Mouse (Mus musculus) midbrain, embryonic 16.5 days (tissue): Measurements from ENCODE around the gene Natd1. TPM values are rescaled to one million over a fixed set of nuclear protein-coding genes. Genes with fewer than 3 reads are reported as not detected.

Source experiments
- ATAC-seq: fragments of 200-750 bp; cut with Nextera tagmentation; 2 replicates; pipeline ENCODE4 v1.8.0; 2017; ENCODE audit warnings: moderate TSS enrichment
- H3K27ac ChIP-seq: fragments of 300-500 bp; sonication (generic); 2 replicates; pipeline ENCODE4 v1.5.1; 2014; ENCODE audit warnings: mild to moderate bottlenecking, low read length, mixed read lengths
- H3K27me3 ChIP-seq: fragments of 300-500 bp; sonication (generic); 2 replicates; pipeline ENCODE4 v1.6.1; 2014; ENCODE audit warnings: low read depth, low read length, mixed read lengths; ENCODE audit not compliant: control insufficient read depth, insufficient read depth
- H3K36me3 ChIP-seq: fragments of 300-500 bp; sonication (generic); 2 replicates; pipeline ENCODE4 v1.6.1; 2014; ENCODE audit warnings: mild to moderate bottlenecking, low read length, moderate library complexity, mixed read lengths; ENCODE audit not compliant: control insufficient read depth, insufficient read depth
- H3K4me1 ChIP-seq: fragments of 300-500 bp; sonication (generic); 2 replicates; pipeline ENCODE4 v1.6.1; 2014; ENCODE audit warnings: mild to moderate bottlenecking, low read length, mixed read lengths; ENCODE audit not compliant: control insufficient read depth, insufficient read depth
- H3K4me2 ChIP-seq: fragments of 300-500 bp; sonication (generic); 2 replicates; pipeline ENCODE4 v1.6.1; 2014; ENCODE audit warnings: mild to moderate bottlenecking, low read length, mixed read lengths
- H3K4me3 ChIP-seq: fragments of 300-500 bp; sonication (generic); 2 replicates; pipeline ENCODE4 v1.5.1; 2014; ENCODE audit warnings: low read depth, mild to moderate bottlenecking, low read length, moderate library complexity, mixed read lengths
- H3K9ac ChIP-seq: fragments of 300-500 bp; sonication (generic); 2 replicates; pipeline ENCODE4 v1.6.1; 2014; ENCODE audit warnings: low read depth, low read length, mixed read lengths
- H3K9me3 ChIP-seq: fragments of 300-500 bp; sonication (generic); replicated peaks from 2 replicates; pipeline ENCODE4 v1.6.1; 2014; ENCODE audit warnings: mild to moderate bottlenecking, low read length, mixed read lengths; ENCODE audit not compliant: control insufficient read depth, poor library complexity, severe bottlenecking
- WGBS: fragments of 180-500 bp; shearing (Covaris S2); extraction: QIAGEN DNeasy Blood & Tissue Kit; methylation state at CpG from one replicate; pipeline ENCODE4 v1.1.7; 2014; 5-methylcytosine and 5-hydroxymethylcytosine counted together
- polyA plus RNA-seq: library from polyadenylated mRNA; unstranded; fragments of >200 nt; fragmentation: Nextera tagmentation; extraction: Ambion mirVana; gene quantifications from 2 replicates; pipeline ENCODE4 v1.2.1, GENCODE M21; 2015

Natd1 gene
- polyA plus RNA-seq, 1 experiment from 2014 or later, result 26.5 TPM

- Histone ChIP-seq H3K9me3 (no peaks in the 10 kb centered on the region), H3K4me2 (no peak overlapping the region), H3K27ac (no peak overlapping the region), H3K4me1 (0 out of 2 replicates have a peak, but pooled peaks cover 2% of the 10 kb centered on the region), H3K36me3 (peaks cover 21% of the 10 kb centered on the region), H3K4me3 (no peak overlapping the region), H3K9ac (no peak overlapping the region), H3K27me3 (no peaks in the 10 kb centered on the region)
- no peak for ATAC-seq
- 93% methylated on average over 3 of the region's 3 CpGs for WGBS
Measured at GRCm38 (mm10) chr11:60952362-60952761, 37.8 kb upstream of the Natd1 start.

GRCm38 (mm10) chr11:60951896-60952295 is 37.3 kb upstream of the Natd1 start:
- Histone ChIP-seq H3K27ac (no peak overlapping the region), H3K9me3 (no peaks in the 10 kb centered on the region), H3K4me3 (no peak overlapping the region), H3K9ac (no peak overlapping the region), H3K4me2 (no peak overlapping the region), H3K27me3 (no peaks in the 10 kb centered on the region), H3K4me1 (0 out of 2 replicates have a peak, but pooled peaks cover 2% of the 10 kb centered on the region), H3K36me3 (peaks cover 23% of the 10 kb centered on the region)
- WGBS, result 93% methylated on average over 5 of the region's 5 CpGs
- no peak for ATAC-seq

- H3K27me3 ChIP-seq, result no peaks in the 10 kb centered on the region
- H3K4me1 ChIP-seq, result no peaks in the 10 kb centered on the region
- H3K9me3 ChIP-seq, result no peaks in the 10 kb centered on the region
- no peak for ATAC-seq
- no peak overlapping the region for H3K9ac ChIP-seq
- 50% methylated on average over 4 of the region's 4 CpGs for WGBS
- peaks cover 34% of the 10 kb centered on the region for H3K36me3 ChIP-seq
- no peak overlapping the region for H3K4me2 ChIP-seq
- H3K27ac ChIP-seq, result no peak overlapping the region
- H3K4me3 ChIP-seq, result no peak overlapping the region
Measured at GRCm38 (mm10) chr11:60945003-60945402, 30.5 kb upstream of the Natd1 start.

- WGBS, result 95% methylated on average over 9 of the region's 9 CpGs
- no peaks in the 10 kb centered on the region for H3K4me1 ChIP-seq
- no peak overlapping the region for H3K4me2 ChIP-seq
- no peak for ATAC-seq
- H3K27me3 ChIP-seq, result no peaks in the 10 kb centered on the region
- H3K27ac ChIP-seq, result no peak overlapping the region
- no peaks in the 10 kb centered on the region for H3K9me3 ChIP-seq
- H3K4me3 ChIP-seq, result no peak overlapping the region
- peaks cover 23% of the 10 kb centered on the region for H3K36me3 ChIP-seq
- H3K9ac ChIP-seq, result no peak overlapping the region
Measured at GRCm38 (mm10) chr11:60942263-60943015, 27.9 kb upstream of the Natd1 start.

- Histone ChIP-seq H3K4me1 (no peaks in the 10 kb centered on the region), H3K9me3 (no peaks in the 10 kb centered on the region), H3K4me2 (no peak overlapping the region), H3K27me3 (no peaks in the 10 kb centered on the region), H3K27ac (no peak overlapping the region), H3K4me3 (no peak overlapping the region), H3K36me3 (peaks cover 16% of the 10 kb centered on the region), H3K9ac (no peak overlapping the region)
- ATAC-seq, result no peak
- WGBS, result 58% methylated on average over 9 of the region's 9 CpGs
Measured at GRCm38 (mm10) chr11:60941370-60941769, 26.8 kb upstream of the Natd1 start.

- Histone ChIP-seq H3K4me1 (no peaks in the 10 kb centered on the region), H3K27ac (no peak overlapping the region)
- no peak for ATAC-seq
Measured at GRCm38 (mm10) chr11:60940501-60940900, 26.0 kb upstream of the Natd1 start.

GRCm38 (mm10) chr11:60939487-60939886 is 24.9 kb upstream of the Natd1 start:
- WGBS, result 90% methylated on average over 3 of the region's 3 CpGs
- no peaks in the 10 kb centered on the region for H3K4me1 ChIP-seq
- no peaks in the 10 kb centered on the region for H3K27me3 ChIP-seq
- no peaks in the 10 kb centered on the region for H3K9me3 ChIP-seq
- no peak overlapping the region for H3K9ac ChIP-seq
- H3K4me3 ChIP-seq, result no peak overlapping the region
- H3K4me2 ChIP-seq, result no peak overlapping the region
- peaks cover 12% of the 10 kb centered on the region for H3K36me3 ChIP-seq
- H3K27ac ChIP-seq, result no peak overlapping the region
- no peak for ATAC-seq

More at GRCm38 (mm10) chr11:60940501-60940900, 26.0 kb upstream of the Natd1 start:
- WGBS, result 86% methylated on average over 5 of the region's 5 CpGs
- Histone ChIP-seq H3K9me3 (no peaks in the 10 kb centered on the region), H3K27me3 (no peaks in the 10 kb centered on the region), H3K9ac (no peak overlapping the region), H3K4me2 (no peak overlapping the region), H3K4me3 (no peak overlapping the region), H3K36me3 (peaks cover 15% of the 10 kb centered on the region)

GRCm38 (mm10) chr11:60937611-60938010 is 23.1 kb upstream of the Natd1 start:
- Histone ChIP-seq H3K36me3 (peaks cover 5% of the 10 kb centered on the region), H3K9me3 (no peaks in the 10 kb centered on the region), H3K9ac (no peak overlapping the region), H3K27ac (no peak overlapping the region), H3K4me2 (no peak overlapping the region), H3K4me3 (no peak overlapping the region), H3K27me3 (no peaks in the 10 kb centered on the region), H3K4me1 (peaks cover 13% of the 10 kb centered on the region)
- WGBS, result 74% methylated on average over 3 of the region's 3 CpGs
- ATAC-seq, result no peak

- WGBS, result 83% methylated on average over 4 of the region's 4 CpGs
- Histone ChIP-seq H3K27ac (no peak overlapping the region), H3K27me3 (no peaks in the 10 kb centered on the region), H3K4me2 (no peak overlapping the region), H3K4me3 (no peak overlapping the region), H3K9me3 (no peaks in the 10 kb centered on the region), H3K9ac (no peak overlapping the region), H3K36me3 (no peaks in the 10 kb centered on the region), H3K4me1 (peaks cover 20% of the 10 kb centered on the region)
- ATAC-seq, result no peak
Measured at GRCm38 (mm10) chr11:60935975-60936373, 21.4 kb upstream of the Natd1 start.
